Mouse (Mus musculus) forebrain, postnatal 0 days (tissue): Measurements from ENCODE around the gene Fstl1. TPM values are rescaled to one million over a fixed set of nuclear protein-coding genes. Genes with fewer than 3 reads are reported as not detected.

ENCODE experiments used
- ATAC-seq: fragments of 200-750 bp; cut with Nextera tagmentation; 2 replicates; pipeline ENCODE4 v1.8.0; 2017; ENCODE audit warnings: mild to moderate bottlenecking, moderate library complexity
- DNase-seq: peaks from one replicate; pipeline ENCODE4 v3.0.0-alpha.2; 2015
- H3K27ac ChIP-seq: fragments of 300-500 bp; sonication (generic); 2 replicates; pipeline ENCODE4 v1.5.1; 2014; ENCODE audit warnings: low read depth, mild to moderate bottlenecking, antibody characterized with exemption, low read length, moderate library complexity, mixed read lengths
- H3K27me3 ChIP-seq: fragments of 300-500 bp; sonication (generic); 2 replicates; pipeline ENCODE4 v1.6.1; 2014; ENCODE audit warnings: mild to moderate bottlenecking, low read length, mixed read lengths; ENCODE audit not compliant: insufficient read depth
- H3K36me3 ChIP-seq: fragments of 300-500 bp; sonication (generic); 2 replicates; pipeline ENCODE4 v1.6.1; 2014; ENCODE audit warnings: mild to moderate bottlenecking, moderate library complexity; ENCODE audit not compliant: insufficient read depth
- H3K4me1 ChIP-seq: fragments of 300-500 bp; sonication (generic); 2 replicates; pipeline ENCODE4 v1.6.1; 2014; ENCODE audit warnings: antibody characterized with exemption; ENCODE audit not compliant: insufficient read depth
- H3K4me2 ChIP-seq: fragments of 300-500 bp; sonication (generic); 2 replicates; pipeline ENCODE4 v1.6.1; 2014; ENCODE audit warnings: low read depth, mild to moderate bottlenecking, moderate library complexity
- H3K4me3 ChIP-seq: fragments of 300-500 bp; sonication (generic); 2 replicates; pipeline ENCODE4 v1.5.1; 2014; ENCODE audit warnings: low read depth, low read length, mixed read lengths
- H3K9ac ChIP-seq: fragments of 300-500 bp; sonication (generic); 2 replicates; pipeline ENCODE4 v1.6.1; 2014; ENCODE audit warnings: mild to moderate bottlenecking
- H3K9me3 ChIP-seq: fragments of 300-500 bp; sonication (generic); 2 replicates; pipeline ENCODE4 v1.6.1; 2016; ENCODE audit warnings: low read length
- CTCF ChIP-seq: sonication (generic); IDR thresholded peaks from 2 replicates; pipeline ENCODE4 v1.5.1; 2016; ENCODE audit warnings: antibody characterized with exemption, control low read depth, low read depth
- WGBS: fragments of 180-500 bp; shearing (Covaris S2); extraction: QIAGEN DNeasy Blood & Tissue Kit; methylation state at CpG from one replicate; pipeline ENCODE4 v1.1.7; 2014; 5-methylcytosine and 5-hydroxymethylcytosine counted together
- polyA plus RNA-seq: library from polyadenylated mRNA; unstranded; fragments of >200 nt; fragmentation: Nextera tagmentation; extraction: Ambion mirVana; gene quantifications from 2 replicates; pipeline ENCODE4 v1.2.1, GENCODE M21; 2015
- total RNA-seq: library from RNA; depleted of rRNA; stranded (reverse); fragments of >200 nt; gene quantifications from 2 replicates; pipeline ENCODE4 v1.2.3, GENCODE M21; 2014

The Fstl1 gene
- total and polyA plus RNA-seq, 2 experiments from 2014 or later = 67.2 to 78.3 TPM

DNA sequence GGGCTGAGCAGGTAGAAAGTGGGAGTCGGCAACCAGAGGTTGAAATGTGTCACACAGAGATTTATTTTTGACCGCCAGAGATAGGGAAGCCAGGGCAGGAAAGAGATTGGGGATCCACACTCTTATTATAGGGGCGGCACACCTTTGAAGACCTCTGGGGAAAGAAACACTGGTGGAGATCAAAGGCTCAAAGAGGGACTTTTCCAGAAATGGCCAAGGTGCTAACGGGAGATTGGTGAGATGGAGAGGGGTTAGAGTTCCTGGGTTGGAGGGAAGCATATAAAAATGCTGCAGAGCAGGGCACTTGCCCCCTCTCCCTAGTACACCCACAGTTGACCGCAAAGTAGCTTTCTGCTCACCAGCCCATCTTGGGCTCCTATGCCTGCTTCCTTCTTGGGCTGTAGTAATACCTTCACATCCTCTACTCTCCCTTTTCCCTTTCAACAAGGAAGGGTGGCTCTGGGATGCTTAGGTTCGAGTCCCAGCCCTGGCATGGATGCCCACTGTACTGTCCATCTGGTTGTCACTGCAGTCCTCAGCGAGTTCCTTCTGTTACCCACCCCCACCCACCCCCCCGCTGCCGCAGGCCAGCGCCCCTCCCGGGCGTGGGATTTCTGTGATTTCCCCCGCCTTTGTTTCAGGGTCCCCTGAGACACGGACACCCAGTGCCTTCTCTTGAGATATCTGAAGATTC is 360 bp upstream of the Fstl1 start:
- no peak for DNase-seq
- ATAC-seq = no peak; the same call in 1 of the 2 replicates
- peak overlapping the region; percentile 72 for H3K9ac ChIP-seq
- no peaks in the 10 kb centered on the region for H3K9me3 ChIP-seq
- WGBS = 33% methylated on average over 14 of the region's 14 CpGs
- 0 out of 2 replicates have a peak, but pooled peaks cover 5% of the 10 kb centered on the region for H3K4me1 ChIP-seq
- H3K27ac ChIP-seq = peak overlapping the region; percentile 57
- no peaks in the 10 kb centered on the region for H3K36me3 ChIP-seq
- H3K4me3 ChIP-seq = peak overlapping the region; percentile 70
- H3K27me3 ChIP-seq = no peaks in the 10 kb centered on the region
- TF ChIP-seq CTCF = no peak
- peak overlapping the region; percentile 95 for H3K4me2 ChIP-seq

DNA sequence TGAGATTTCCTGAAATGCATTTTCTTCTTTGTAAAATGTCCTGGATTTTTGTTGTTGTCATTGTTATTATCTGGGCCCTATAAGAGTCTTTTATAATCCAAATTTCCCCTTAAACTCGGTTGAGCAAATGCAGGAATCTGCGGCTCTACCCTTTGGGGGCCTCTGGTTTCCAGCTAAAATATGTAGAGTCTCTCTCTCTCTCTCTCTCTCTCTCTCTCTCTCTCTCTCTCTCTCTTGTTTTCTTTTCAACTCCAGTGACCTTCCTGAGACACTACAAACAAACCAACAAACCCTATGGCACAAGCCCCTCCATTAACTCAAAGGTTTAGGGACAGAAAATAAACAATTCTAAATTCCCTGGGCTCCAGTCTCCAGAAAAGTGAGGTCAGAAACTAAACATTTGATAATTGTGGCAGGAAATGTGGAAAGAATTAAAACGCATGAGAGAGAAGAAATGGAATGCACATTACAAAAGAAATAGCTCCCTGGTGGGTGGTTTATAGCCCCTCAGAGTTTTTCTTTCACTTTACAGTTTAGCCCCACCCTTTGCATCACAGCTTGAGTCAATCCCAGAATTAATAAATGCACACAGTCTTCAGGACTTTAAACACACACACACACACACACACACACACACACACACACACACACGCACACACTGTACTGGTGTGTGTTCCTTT is 1.3 kb downstream of the Fstl1 start:
- Histone ChIP-seq H3K27ac (no peak overlapping the region; the same call in 1 of the 2 replicates), H3K9me3 (no peaks in the 10 kb centered on the region), H3K4me2 (peak overlapping the region; percentile 95), H3K9ac (peak overlapping the region; percentile 72; the same call in 1 of the 2 replicates), H3K36me3 (no peaks in the 10 kb centered on the region), H3K4me3 (peak overlapping the region; percentile 70), H3K27me3 (no peaks in the 10 kb centered on the region), H3K4me1 (0 out of 2 replicates have a peak, but pooled peaks cover 5% of the 10 kb centered on the region)
- ATAC-seq (no peak), DNase-seq (no peak)
- TF ChIP-seq CTCF = no peak
- 12% methylated on average over 4 of the region's 4 CpGs for WGBS

DNA sequence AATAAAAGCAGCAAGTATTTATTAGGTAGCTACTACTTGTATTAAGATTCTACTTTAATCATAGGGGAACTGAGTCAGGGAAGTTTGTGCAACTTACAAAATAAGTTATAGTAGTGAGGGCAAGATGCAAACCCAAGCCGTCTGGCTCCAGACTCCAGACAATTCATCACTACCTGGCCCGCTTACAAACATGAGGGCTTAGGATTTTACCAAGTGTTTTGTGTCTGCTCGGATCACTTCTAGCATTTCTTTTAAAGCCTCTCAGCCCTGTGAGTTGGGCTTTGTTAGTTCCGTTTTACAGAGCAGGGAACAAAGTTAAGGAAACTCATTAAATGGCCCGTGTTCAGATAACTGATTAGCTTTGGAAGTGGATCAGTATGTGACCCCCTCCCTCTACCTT is 1.9 kb downstream of the Fstl1 start:
- no peak overlapping the region for H3K9ac ChIP-seq
- H3K4me1 ChIP-seq = 0 out of 2 replicates have a peak, but pooled peaks cover 5% of the 10 kb centered on the region
- no peak for TF ChIP-seq CTCF
- ATAC-seq = no peak
- WGBS = 11% methylated on average over 5 of the region's 5 CpGs
- H3K27ac ChIP-seq = no peak overlapping the region
- DNase-seq = no peak
- H3K27me3 ChIP-seq = no peaks in the 10 kb centered on the region
- no peaks in the 10 kb centered on the region for H3K36me3 ChIP-seq
- H3K4me3 ChIP-seq = no peak overlapping the region
- H3K4me2 ChIP-seq = 0 out of 2 replicates have a peak overlapping the region, but pooled peaks have one; percentile 18
- no peaks in the 10 kb centered on the region for H3K9me3 ChIP-seq

DNA sequence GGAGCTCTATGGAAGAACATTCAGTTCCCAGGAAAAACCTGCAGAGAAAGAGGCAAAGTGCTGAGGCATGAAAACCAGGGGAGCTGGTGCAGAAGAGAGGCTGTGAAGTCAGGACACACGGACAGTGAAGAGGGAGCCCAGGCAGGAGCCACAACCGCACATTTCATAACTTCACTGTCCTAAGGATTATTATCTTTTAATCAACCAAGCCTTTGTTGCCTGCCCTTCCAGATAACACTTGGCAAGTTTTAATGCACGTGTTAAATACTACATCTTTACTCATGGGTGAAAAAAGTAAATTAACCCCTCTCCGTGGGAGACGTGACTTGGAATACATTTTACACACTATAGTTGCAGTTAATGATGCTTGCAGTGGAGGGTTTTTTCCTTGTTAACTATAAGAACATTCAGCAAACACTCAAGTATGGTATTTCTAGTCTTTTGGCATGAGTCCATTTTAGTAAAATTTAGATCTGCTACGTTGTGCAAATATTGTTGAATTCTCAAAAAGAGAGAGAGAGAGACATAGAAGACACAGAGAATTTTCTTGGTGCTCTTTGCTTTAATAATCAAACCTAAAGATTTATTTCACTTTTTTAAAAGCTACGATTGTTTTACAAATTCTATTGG is 3.1 kb downstream of the Fstl1 start:
- H3K9ac ChIP-seq = no peak overlapping the region
- 0 out of 2 replicates have a peak, but pooled peaks cover 5% of the 10 kb centered on the region for H3K4me1 ChIP-seq
- no peaks in the 10 kb centered on the region for H3K9me3 ChIP-seq
- H3K4me2 ChIP-seq = peak overlapping the region; percentile 1; the same call in 1 of the 2 replicates
- no peaks in the 10 kb centered on the region for H3K27me3 ChIP-seq
- no peak overlapping the region for H3K27ac ChIP-seq
- whole genome bisulfite sequencing = 52% methylated on average over 7 of the region's 7 CpGs
- no peaks in the 10 kb centered on the region for H3K36me3 ChIP-seq
- DNase-seq = no peak
- no peak for ATAC-seq
- no peak for TF ChIP-seq CTCF
- no peak overlapping the region for H3K4me3 ChIP-seq

DNA sequence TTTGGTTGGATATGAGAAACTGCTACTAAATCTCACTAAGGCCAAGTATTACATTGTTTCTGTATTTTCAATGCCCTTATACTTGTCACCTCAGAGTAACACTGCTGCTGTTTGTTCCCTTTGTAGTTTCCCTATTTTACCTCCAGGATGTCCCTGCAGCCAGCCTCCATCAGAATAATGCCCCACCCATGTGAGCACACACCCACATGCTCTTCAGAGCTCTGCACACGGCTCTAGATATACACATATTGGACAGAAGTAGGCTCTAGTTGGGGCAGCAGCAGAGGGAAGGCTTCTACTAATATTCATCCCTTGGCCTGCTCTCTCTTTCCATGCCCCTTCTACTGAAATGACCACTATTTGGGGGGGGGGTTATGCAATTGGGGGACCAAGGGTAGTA is 3.7 kb downstream of the Fstl1 start:
- 56% methylated on average over 1 of the region's 1 CpGs for WGBS

DNA sequence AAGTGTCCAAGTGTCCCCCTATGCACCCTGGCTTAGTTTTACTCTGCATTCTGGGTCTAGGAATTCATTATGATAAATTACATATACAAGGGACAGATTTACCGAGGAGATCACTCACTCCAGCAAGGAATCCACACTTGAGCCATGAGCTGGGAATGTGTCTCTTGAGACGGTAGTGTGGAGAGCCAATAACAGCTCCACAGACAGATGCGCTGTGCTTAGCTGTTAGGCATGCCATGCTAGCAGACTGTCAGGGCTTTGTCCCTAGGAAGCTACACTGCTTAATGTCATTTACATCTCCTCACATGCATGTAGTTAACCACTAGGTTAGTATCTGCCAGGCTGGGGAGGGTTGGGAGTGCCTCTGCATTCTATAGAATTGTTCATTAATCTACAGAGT is 4.2 kb downstream of the Fstl1 start:
- 0 out of 2 replicates have a peak, but pooled peaks cover 5% of the 10 kb centered on the region for H3K4me1 ChIP-seq
- no peak for TF ChIP-seq CTCF
- ATAC-seq (peak; percentile 53), DNase-seq (no peak)
- H3K27me3 ChIP-seq = no peaks in the 10 kb centered on the region
- 0 out of 2 replicates have a peak overlapping the region, but pooled peaks have one; percentile 15 for H3K27ac ChIP-seq
- H3K4me2 ChIP-seq = no peak overlapping the region
- no peaks in the 10 kb centered on the region for H3K36me3 ChIP-seq
- no peaks in the 10 kb centered on the region for H3K9me3 ChIP-seq
- WGBS = 55% methylated on average over 3 of the region's 3 CpGs
- no peak overlapping the region for H3K4me3 ChIP-seq
- no peak overlapping the region for H3K9ac ChIP-seq

More for the DNA sequence above, 3.7 kb downstream of the Fstl1 start:
- no peak for TF ChIP-seq CTCF
- H3K9me3 ChIP-seq = no peaks in the 10 kb centered on the region
- H3K36me3 ChIP-seq = no peaks in the 10 kb centered on the region
- H3K4me3 ChIP-seq = no peak overlapping the region
- H3K9ac ChIP-seq = no peak overlapping the region
- no peak overlapping the region for H3K4me2 ChIP-seq
- H3K27ac ChIP-seq = no peak overlapping the region
- DNase-seq (no peak), ATAC-seq (no peak)
- H3K27me3 ChIP-seq = no peaks in the 10 kb centered on the region
- H3K4me1 ChIP-seq = 0 out of 2 replicates have a peak, but pooled peaks cover 5% of the 10 kb centered on the region
